Mouse (Mus musculus) ES-Bruce4 (cell line): ENCODE measurements around the gene Gm4858. TPM values are rescaled to one million over a fixed set of nuclear protein-coding genes. Genes with fewer than 3 reads are reported as not detected.
"Not testable (repeated sequence)": the region's sequence is repeated elsewhere in the genome, so short reads cannot be mapped to it uniquely, and the experiment has no call there.

Source experiments
- H3K27ac ChIP-seq: 2 replicates; pipeline ENCODE4 v1.5.1; 2012; ENCODE audit warnings: low read length, inconsistent platforms; ENCODE audit not compliant: insufficient read depth
- H3K27me3 ChIP-seq: 2 replicates; pipeline ENCODE4 v1.6.1; 2012; ENCODE audit warnings: mild to moderate bottlenecking, low read length, inconsistent platforms; ENCODE audit not compliant: control insufficient read depth, poor library complexity, insufficient read depth, severe bottlenecking
- H3K36me3 ChIP-seq: 2 replicates; pipeline ENCODE4 v1.6.1; 2012; ENCODE audit warnings: inconsistent platforms, mild to moderate bottlenecking, low read length, moderate library complexity; ENCODE audit not compliant: control insufficient read depth, poor library complexity, insufficient read depth, severe bottlenecking
- H3K4me1 ChIP-seq: one replicate; pipeline ENCODE4 v1.8.1; 2011; ENCODE audit warnings: low read length; ENCODE audit not compliant: control insufficient read depth, insufficient read depth
- H3K4me3 ChIP-seq: 2 replicates; pipeline ENCODE4 v1.5.1; 2011; ENCODE audit warnings: low read depth, mild to moderate bottlenecking, low read length
- H3K9ac ChIP-seq: 2 replicates; pipeline ENCODE4 v1.6.1; 2012; ENCODE audit warnings: low read depth, mild to moderate bottlenecking, inconsistent platforms; ENCODE audit not compliant: poor library complexity, severe bottlenecking
- H3K9me3 ChIP-seq: replicated peaks from 2 replicates; pipeline ENCODE4 v1.6.1; 2012; ENCODE audit warnings: mild to moderate bottlenecking, low read length, inconsistent platforms; ENCODE audit not compliant: control insufficient read depth, poor library complexity, insufficient read depth, severe bottlenecking
- CTCF ChIP-seq: IDR thresholded peaks from one replicate; pipeline ENCODE4 v1.8.1; 2011; ENCODE audit warnings: low read depth, low read length
- EP300 ChIP-seq: IDR thresholded peaks from 2 replicates; pipeline ENCODE4 v1.6.1; 2011; ENCODE audit warnings: low read depth, low read length; ENCODE audit not compliant: insufficient read depth
- POLR2A ChIP-seq: IDR thresholded peaks from one replicate; pipeline ENCODE4 v1.8.1; 2011; ENCODE audit warnings: low read length; ENCODE audit not compliant: insufficient read depth
- polyA plus RNA-seq: library from polyadenylated mRNA; stranded (reverse); fragments of >200 nt; gene quantifications from 2 replicates; pipeline ENCODE4 v1.2.4, GENCODE M21; 2011; ENCODE audit warnings: low read depth; ENCODE audit not compliant: missing spikeins, insufficient read depth, insufficient read length

Gm4858 gene
- not detected in 2 replicates for polyA plus RNA-seq

- not testable (repeated sequence) for H3K27ac ChIP-seq, H3K9me3 ChIP-seq, H3K4me1 ChIP-seq, H3K9ac ChIP-seq, H3K4me3 ChIP-seq, H3K36me3 ChIP-seq, H3K27me3 ChIP-seq
Measured at GRCm38 (mm10) chr3:93068523-93068922, at the start of gene Gm4858. Gm4858 (plus strand) TSS chr3:93068823.

DNA sequence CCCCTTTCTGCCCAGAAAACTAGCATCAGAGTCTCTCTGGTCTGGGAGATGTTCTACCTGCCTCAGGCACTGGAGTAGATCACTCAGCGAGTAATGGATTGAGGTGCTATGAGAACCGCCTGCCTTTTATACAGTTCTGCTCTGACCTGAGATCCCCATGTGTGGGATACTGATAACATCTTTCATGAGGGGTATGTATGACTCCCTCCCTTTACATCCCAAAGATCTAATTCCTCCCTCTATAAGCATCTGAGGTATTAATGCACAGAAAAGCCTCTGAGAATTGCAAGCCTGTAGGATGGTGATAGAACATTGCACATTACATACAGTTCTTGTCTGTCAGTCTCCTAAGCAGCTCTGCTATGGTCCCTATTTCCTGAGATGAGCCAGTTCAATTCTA is 49.7 kb upstream of the Gm4858 start, which contains the start of gene Lce1m:
Lce1m (minus strand) TSS at position 101 of the 400 bp plus-strand sequence.
- H3K36me3 ChIP-seq: no peaks in the 10 kb centered on the region
- peaks cover 4% of the 10 kb centered on the region for H3K4me1 ChIP-seq
- H3K4me3 ChIP-seq: no peak within 1 kb of the TSS
- H3K9ac ChIP-seq: no peak within 1 kb of the TSS
- no peak for TF ChIP-seq POLR2A
- no peak for TF ChIP-seq CTCF
- TF ChIP-seq EP300: no peak
- no peak within 1 kb of the TSS for H3K27ac ChIP-seq
- H3K9me3 ChIP-seq: no peaks in the 10 kb centered on the region
- H3K27me3 ChIP-seq: no peaks in the 10 kb centered on the region; the same call in 1 of the 2 replicates

GRCm38 (mm10) chr3:93021171-93021570 is 47.5 kb upstream of the Gm4858 start:
- no peaks in the 10 kb centered on the region; the same call in 1 of the 2 replicates for H3K27me3 ChIP-seq
- no peaks in the 10 kb centered on the region for H3K9me3 ChIP-seq
- no peak overlapping the region for H3K9ac ChIP-seq
- TF ChIP-seq CTCF (no peak), POLR2A (no peak), EP300 (no peak)
- no peak overlapping the region for H3K4me3 ChIP-seq
- H3K36me3 ChIP-seq: no peaks in the 10 kb centered on the region
- H3K27ac ChIP-seq: no peak overlapping the region
- H3K4me1 ChIP-seq: no peaks in the 10 kb centered on the region

DNA sequence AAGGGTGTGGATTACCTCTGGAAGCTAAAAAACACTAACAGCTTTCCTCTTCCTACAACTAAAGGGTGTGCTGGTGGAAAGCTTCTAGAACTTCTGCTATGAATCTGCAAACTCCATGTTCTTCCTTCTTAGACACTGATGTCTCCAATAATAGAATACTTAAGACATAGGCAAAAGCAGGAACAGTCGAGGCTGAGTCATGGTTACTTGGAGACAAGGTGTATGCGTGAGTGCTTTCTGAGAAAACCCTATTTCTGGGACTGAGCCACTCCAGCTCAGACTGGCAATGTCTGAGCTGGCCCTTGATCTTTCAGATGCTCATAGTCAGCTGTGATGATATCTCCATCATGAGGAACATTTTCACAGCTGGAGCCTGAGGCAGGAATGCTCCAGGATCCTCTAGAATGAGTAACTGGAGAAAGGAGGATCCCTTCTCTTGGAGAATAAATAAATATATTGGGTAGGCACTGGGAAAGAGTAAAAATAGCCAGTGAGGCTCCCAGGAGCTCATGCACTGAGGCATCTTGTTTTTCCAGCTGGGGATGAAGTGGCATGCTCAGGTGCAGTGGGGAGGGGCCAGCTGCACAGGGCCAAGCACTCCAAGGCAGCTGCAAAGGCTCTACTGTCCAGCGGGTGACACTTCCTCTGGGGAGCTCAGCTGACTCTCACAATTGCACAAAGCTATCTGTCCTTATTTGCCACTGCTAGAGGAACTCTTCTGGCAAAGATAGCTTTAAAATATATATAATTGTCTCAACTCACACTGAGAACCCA is 45.0 kb upstream of the Gm4858 start:
- TF ChIP-seq EP300 (no peak), CTCF (no peak), POLR2A (no peak)
- Histone ChIP-seq H3K27me3 (peaks cover 1% of the 10 kb centered on the region; the same call in 1 of the 2 replicates), H3K36me3 (no peaks in the 10 kb centered on the region), H3K9ac (no peak overlapping the region), H3K9me3 (no peaks in the 10 kb centered on the region), H3K4me1 (no peaks in the 10 kb centered on the region), H3K4me3 (no peak overlapping the region), H3K27ac (no peak overlapping the region)

- H3K27ac ChIP-seq: no peak overlapping the region
- no peaks in the 10 kb centered on the region for H3K4me1 ChIP-seq
- H3K27me3 ChIP-seq: peaks cover 1% of the 10 kb centered on the region; the same call in 1 of the 2 replicates
- H3K4me3 ChIP-seq: no peak overlapping the region
- TF ChIP-seq POLR2A (no peak), CTCF (no peak), EP300 (no peak)
- no peak overlapping the region for H3K9ac ChIP-seq
- H3K9me3 ChIP-seq: no peaks in the 10 kb centered on the region
- no peaks in the 10 kb centered on the region for H3K36me3 ChIP-seq
Measured at GRCm38 (mm10) chr3:93025486-93025885, 43.1 kb upstream of the Gm4858 start.

GRCm38 (mm10) chr3:93031450-93031849 is 37.2 kb upstream of the Gm4858 start:
- H3K27ac ChIP-seq: no peak overlapping the region
- no peak overlapping the region for H3K4me3 ChIP-seq
- no peaks in the 10 kb centered on the region for H3K36me3 ChIP-seq
- 0 out of 2 replicates have a peak, but pooled peaks cover 1% of the 10 kb centered on the region for H3K27me3 ChIP-seq
- H3K4me1 ChIP-seq: no peaks in the 10 kb centered on the region
- TF ChIP-seq EP300: no peak
- TF ChIP-seq CTCF: peak; percentile 13
- TF ChIP-seq POLR2A: no peak
- H3K9me3 ChIP-seq: no peaks in the 10 kb centered on the region
- no peak overlapping the region for H3K9ac ChIP-seq
